Mouse (Mus musculus) limb, embryonic 11.5 days (tissue): Measurements from ENCODE around the gene 9930022D16Rik. TPM values are rescaled to one million over a fixed set of nuclear protein-coding genes. Genes with fewer than 3 reads are reported as not detected.

Experiments used
- ATAC-seq: fragments of 200-750 bp; cut with Nextera tagmentation; 2 replicates; pipeline ENCODE4 v1.8.0; 2017; ENCODE audit warnings: low read depth; ENCODE audit not compliant: insufficient number of reproducible peaks, low FRiP score, low TSS enrichment
- DNase-seq: peaks from one replicate; pipeline ENCODE4 v3.0.0-alpha.2; 2015; ENCODE audit warnings: low spot score
- H3K27ac ChIP-seq: fragments of 300-500 bp; sonication (generic); replicated peaks from 2 replicates; pipeline ENCODE4 v1.5.1; 2014; ENCODE audit warnings: low read depth, mild to moderate bottlenecking, low read length
- H3K27me3 ChIP-seq: fragments of 300-500 bp; sonication (generic); 2 replicates; pipeline ENCODE4 v1.6.1; 2014; ENCODE audit warnings: mild to moderate bottlenecking, low read length, mixed read lengths; ENCODE audit not compliant: control insufficient read depth, insufficient read depth
- H3K36me3 ChIP-seq: fragments of 300-500 bp; sonication (generic); 2 replicates; pipeline ENCODE4 v1.6.1; 2014; ENCODE audit warnings: mild to moderate bottlenecking, low read length, moderate library complexity, mixed read lengths; ENCODE audit not compliant: control insufficient read depth, insufficient read depth
- H3K4me1 ChIP-seq: fragments of 300-500 bp; sonication (generic); 2 replicates; pipeline ENCODE4 v1.6.1; 2014; ENCODE audit warnings: low read length, mixed read lengths; ENCODE audit not compliant: control insufficient read depth, insufficient read depth
- H3K4me2 ChIP-seq: fragments of 300-500 bp; sonication (generic); 2 replicates; pipeline ENCODE4 v1.6.1; 2014; ENCODE audit warnings: low read depth, mild to moderate bottlenecking, moderate library complexity; ENCODE audit not compliant: severe bottlenecking
- H3K4me3 ChIP-seq: fragments of 300-500 bp; sonication (generic); 2 replicates; pipeline ENCODE4 v1.5.1; 2014; ENCODE audit warnings: low read depth, low read length
- H3K9ac ChIP-seq: fragments of 300-500 bp; sonication (generic); 2 replicates; pipeline ENCODE4 v1.6.1; 2014; ENCODE audit warnings: mild to moderate bottlenecking, low read length
- H3K9me3 ChIP-seq: fragments of 300-500 bp; sonication (generic); 2 replicates; pipeline ENCODE4 v1.6.1; 2016; ENCODE audit warnings: low read length; ENCODE audit not compliant: control insufficient read depth
- WGBS: fragments of 180-500 bp; shearing (Covaris S2); extraction: QIAGEN DNeasy Blood & Tissue Kit; methylation state at CpG from one replicate; pipeline ENCODE4 v1.1.7; 2014; 5-methylcytosine and 5-hydroxymethylcytosine counted together
- polyA plus RNA-seq: library from polyadenylated mRNA; unstranded; fragments of >200 nt; fragmentation: Nextera tagmentation; extraction: Ambion mirVana; gene quantifications from 2 replicates; pipeline ENCODE4 v1.2.1, GENCODE M21; 2014

9930022D16Rik gene
- polyA plus RNA-seq, 1 experiment from 2014 or later: not detected

DNA sequence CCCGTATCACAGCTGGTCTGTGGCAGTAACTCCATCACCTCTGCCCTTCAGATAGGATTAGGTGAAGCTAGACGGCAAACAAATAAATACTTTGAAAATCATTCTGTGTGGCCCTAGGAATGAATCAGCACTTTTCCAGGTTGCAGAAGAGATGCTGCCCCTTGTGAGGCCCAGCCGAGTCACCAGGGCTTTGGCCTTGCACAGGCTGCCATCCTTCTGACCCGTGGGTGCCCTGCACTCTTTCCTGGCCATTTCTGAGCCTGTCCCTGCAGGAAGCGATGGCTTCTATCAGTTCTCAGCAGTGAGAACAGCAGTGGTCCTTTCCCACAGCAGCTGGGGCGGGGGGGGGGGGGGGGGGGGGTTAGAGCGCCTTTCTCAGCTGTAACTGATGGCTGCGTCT lies 23.2 kb downstream of the 9930022D16Rik start:
- Histone ChIP-seq H3K27me3 (no peaks in the 10 kb centered on the region), H3K4me2 (no peak overlapping the region), H3K4me1 (no peaks in the 10 kb centered on the region), H3K9ac (no peak overlapping the region), H3K36me3 (peaks cover 11% of the 10 kb centered on the region), H3K27ac (no peak overlapping the region), H3K4me3 (no peak overlapping the region), H3K9me3 (no peaks in the 10 kb centered on the region)
- 75% methylated on average over 7 of the region's 8 CpGs for WGBS
- no peak for DNase-seq
- ATAC-seq: no peak

- peaks cover 10% of the 10 kb centered on the region for H3K36me3 ChIP-seq
- no peaks in the 10 kb centered on the region for H3K27me3 ChIP-seq
- no peaks in the 10 kb centered on the region for H3K9me3 ChIP-seq
- H3K4me2 ChIP-seq: peak overlapping the region; percentile 83; the same call in 1 of the 2 replicates
- peak overlapping the region; percentile 43; the same call in 1 of the 2 replicates for H3K4me3 ChIP-seq
- ATAC-seq: no peak
- no peak overlapping the region for H3K27ac ChIP-seq
- DNase-seq: peak; percentile 25
- H3K4me1 ChIP-seq: no peaks in the 10 kb centered on the region
- WGBS: 29% methylated on average over 5 of the region's 5 CpGs
- no peak overlapping the region for H3K9ac ChIP-seq
These were observed 25.5 kb downstream of the 9930022D16Rik start for GRCm38 (mm10) chr11:109439209-109439608.

DNA sequence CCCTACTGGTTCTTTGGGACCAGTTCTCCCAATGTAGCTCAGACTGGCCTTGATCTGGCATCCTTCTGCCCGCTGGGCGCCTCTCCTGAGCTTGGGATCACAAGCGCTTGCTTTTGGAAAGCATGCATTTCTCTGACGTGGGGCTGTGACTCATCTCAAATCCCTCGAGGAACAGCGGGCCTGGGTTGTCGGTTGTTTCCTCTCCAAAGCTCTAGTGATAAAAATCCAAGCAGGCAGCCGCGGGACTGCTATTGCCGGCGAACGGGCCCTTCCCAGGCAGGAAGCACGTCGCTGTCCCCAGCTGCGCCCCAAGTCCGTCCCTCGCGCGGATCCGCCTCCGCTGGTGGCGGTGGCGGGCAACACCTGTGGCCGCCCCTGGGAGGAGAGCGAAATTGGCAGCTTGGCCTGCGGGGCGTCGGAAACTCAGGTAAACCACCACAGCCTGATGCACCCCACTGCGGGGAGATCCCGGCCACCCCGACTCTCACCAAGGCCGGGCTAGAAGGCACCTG lies 26.2 kb downstream of the 9930022D16Rik start:
- H3K4me1 ChIP-seq: no peaks in the 10 kb centered on the region
- H3K9me3 ChIP-seq: no peaks in the 10 kb centered on the region
- no peaks in the 10 kb centered on the region for H3K27me3 ChIP-seq
- ATAC-seq: no peak
- 1% methylated on average over 32 of the region's 32 CpGs for WGBS
- peak overlapping the region; percentile 57 for H3K9ac ChIP-seq
- no peak overlapping the region for H3K27ac ChIP-seq
- DNase-seq: peak; percentile 71
- H3K4me2 ChIP-seq: peak overlapping the region; percentile 83
- peaks cover 5% of the 10 kb centered on the region; the same call in 1 of the 2 replicates for H3K36me3 ChIP-seq
- peak overlapping the region; percentile 43 for H3K4me3 ChIP-seq

- Histone ChIP-seq H3K4me2 (peak overlapping the region; percentile 83; the same call in 1 of the 2 replicates), H3K36me3 (0 out of 2 replicates have a peak, but pooled peaks cover 2% of the 10 kb centered on the region), H3K9ac (no peak overlapping the region), H3K4me1 (no peaks in the 10 kb centered on the region), H3K27me3 (no peaks in the 10 kb centered on the region), H3K9me3 (no peaks in the 10 kb centered on the region), H3K27ac (no peak overlapping the region), H3K4me3 (no peak overlapping the region)
- WGBS: 63% methylated on average over 4 of the region's 4 CpGs
- ATAC-seq (no peak), DNase-seq (no peak)
These were observed 26.9 kb downstream of the 9930022D16Rik start for GRCm38 (mm10) chr11:109440641-109441040.

GRCm38 (mm10) chr11:109441119-109441518 lies 27.4 kb downstream of the 9930022D16Rik start:
- no peak overlapping the region for H3K27ac ChIP-seq
- no peaks in the 10 kb centered on the region for H3K27me3 ChIP-seq
- H3K9me3 ChIP-seq: no peaks in the 10 kb centered on the region
- DNase-seq: peak; percentile 58
- 65% methylated on average over 3 of the region's 3 CpGs for WGBS
- no peak overlapping the region for H3K4me2 ChIP-seq
- H3K36me3 ChIP-seq: no peaks in the 10 kb centered on the region
- no peaks in the 10 kb centered on the region for H3K4me1 ChIP-seq
- no peak overlapping the region for H3K4me3 ChIP-seq
- ATAC-seq: no peak
- H3K9ac ChIP-seq: no peak overlapping the region

GRCm38 (mm10) chr11:109442166-109442730 lies 28.5 kb downstream of the 9930022D16Rik start:
- H3K27me3 ChIP-seq: no peaks in the 10 kb centered on the region
- no peak overlapping the region for H3K27ac ChIP-seq
- no peak overlapping the region for H3K9ac ChIP-seq
- DNase-seq (no peak), ATAC-seq (no peak)
- H3K4me2 ChIP-seq: no peak overlapping the region
- no peak overlapping the region for H3K4me3 ChIP-seq
- H3K36me3 ChIP-seq: no peaks in the 10 kb centered on the region
- 36% methylated on average over 5 of the region's 5 CpGs for WGBS
- no peaks in the 10 kb centered on the region for H3K9me3 ChIP-seq
- H3K4me1 ChIP-seq: no peaks in the 10 kb centered on the region

DNA sequence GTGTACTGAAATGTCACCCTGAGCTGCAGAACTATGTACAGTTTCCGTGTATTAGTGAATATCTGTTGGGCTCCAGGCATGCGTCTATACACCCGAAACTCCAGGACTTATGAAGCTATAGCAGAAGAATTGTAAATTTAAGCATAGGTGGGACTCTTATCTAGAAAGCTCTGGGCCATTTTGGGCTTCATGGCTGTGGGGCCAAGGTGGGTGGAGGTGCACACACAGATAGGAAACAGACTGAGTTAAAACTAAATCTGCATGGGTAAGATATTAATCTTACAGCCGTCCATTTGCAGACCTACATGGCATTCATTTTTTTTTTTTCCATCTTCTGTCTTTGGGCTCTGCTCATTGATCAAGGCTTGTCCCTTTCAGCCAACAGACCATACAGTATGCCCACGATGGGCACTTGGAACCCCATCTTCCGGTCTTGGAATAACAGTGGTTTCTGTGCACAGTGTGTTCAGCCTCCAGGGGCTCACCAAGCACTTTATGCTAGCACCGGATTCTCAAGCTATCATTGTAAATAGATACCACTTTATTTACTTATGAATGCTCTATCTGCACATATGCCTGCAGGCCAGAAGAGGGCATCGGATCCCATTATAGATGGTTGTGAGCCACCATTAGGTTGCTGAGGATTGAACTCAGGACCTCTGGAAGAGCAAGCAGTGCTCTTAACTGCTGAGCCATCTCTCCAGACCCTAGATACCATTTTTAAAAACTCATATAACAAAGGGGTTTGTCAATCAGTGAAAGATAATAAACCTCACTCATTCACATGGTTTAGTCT lies 29.9 kb downstream of the 9930022D16Rik start:
- 94% methylated on average over 8 of the region's 8 CpGs for WGBS

DNA sequence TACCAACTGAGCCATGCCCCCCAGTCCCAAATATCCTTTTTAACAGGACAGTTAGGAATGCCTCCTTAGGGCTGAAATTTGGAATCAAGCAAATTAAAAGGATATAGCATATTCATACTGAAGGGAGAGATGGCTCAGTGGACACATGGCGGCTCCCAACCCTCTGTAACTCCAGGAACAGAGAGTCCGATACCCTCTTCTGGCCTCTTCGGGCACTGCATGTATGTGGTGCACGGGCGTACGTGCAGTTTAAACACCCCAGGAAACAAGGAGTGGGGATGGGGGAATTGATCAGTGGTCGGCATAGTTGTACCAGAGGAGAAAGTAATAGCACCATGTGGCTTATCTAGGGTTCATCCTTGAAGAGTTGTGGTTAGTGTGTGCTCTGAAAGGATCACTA lies 30.9 kb downstream of the 9930022D16Rik start:
- WGBS: 65% methylated on average over 7 of the region's 7 CpGs
- H3K4me3 ChIP-seq: no peak overlapping the region
- ATAC-seq (no peak), DNase-seq (peak; percentile 61)
- H3K9ac ChIP-seq: no peak overlapping the region
- no peak overlapping the region for H3K4me2 ChIP-seq
- no peak overlapping the region for H3K27ac ChIP-seq
- no peaks in the 10 kb centered on the region for H3K4me1 ChIP-seq
- no peaks in the 10 kb centered on the region; the same call in 1 of the 2 replicates for H3K36me3 ChIP-seq
- H3K9me3 ChIP-seq: no peaks in the 10 kb centered on the region
- no peaks in the 10 kb centered on the region for H3K27me3 ChIP-seq

More for the DNA sequence above, 29.9 kb downstream of the 9930022D16Rik start:
- ATAC-seq: no peak
- no peaks in the 10 kb centered on the region for H3K27me3 ChIP-seq
- H3K9ac ChIP-seq: no peak overlapping the region
- DNase-seq: no peak
- no peaks in the 10 kb centered on the region for H3K4me1 ChIP-seq
- H3K36me3 ChIP-seq: no peaks in the 10 kb centered on the region
- H3K4me2 ChIP-seq: no peak overlapping the region
- no peak overlapping the region for H3K27ac ChIP-seq
- H3K4me3 ChIP-seq: no peak overlapping the region
- no peaks in the 10 kb centered on the region for H3K9me3 ChIP-seq
